Mouse (Mus musculus) CH12.LX (cell line): ENCODE measurements around the gene Pxt1. TPM values are rescaled to one million over a fixed set of nuclear protein-coding genes. Genes with fewer than 3 reads are reported as not detected.
A peak's percentile ranks its signal among the peaks of the same experiment; 100 is the strongest.

Source experiments
- DNase-seq: peaks from one replicate; pipeline ENCODE4 v3.0.0-alpha.2; 2013; ENCODE audit errors: extremely low read depth
- H3K27ac ChIP-seq: 2 replicates; pipeline ENCODE4 v1.5.1; 2012; ENCODE audit warnings: low read depth, mild to moderate bottlenecking, control low read depth, moderate library complexity; ENCODE audit not compliant: insufficient read depth
- H3K27me3 ChIP-seq: replicated peaks from 2 replicates; pipeline ENCODE3; 2012; ENCODE audit warnings: inconsistent platforms
- H3K36me3 ChIP-seq, 2 experiments: replicated peaks in 1 of 2; 2 replicates each; pipeline versions ENCODE3 to v1.6.1; 2012; ENCODE audit warnings: inconsistent platforms in 1 of 2, low read length in 1 of 2, mild to moderate bottlenecking in 1 of 2, mixed read lengths in 1 of 2, moderate library complexity in 1 of 2; ENCODE audit not compliant: control insufficient read depth in 1 of 2, insufficient read depth in 1 of 2
- H3K4me1 ChIP-seq, 2 experiments: 2 replicates each; pipeline ENCODE4 v1.6.1; 2012; ENCODE audit warnings: inconsistent platforms in 1 of 2, moderate library complexity in 1 of 2; ENCODE audit not compliant: insufficient read depth in 2 of 2, control insufficient read depth in 1 of 2
- H3K4me2 ChIP-seq: 2 replicates; pipeline ENCODE4 v1.6.1; 2012; ENCODE audit warnings: low read depth, mild to moderate bottlenecking, control low read depth; ENCODE audit not compliant: poor library complexity, insufficient read depth, severe bottlenecking
- H3K4me3 ChIP-seq, 3 experiments: fragments of 150-350 bp in 1 of 3; sonication (generic) in 1 of 3; replicated peaks in 1 of 3; 2 replicates each; pipeline versions ENCODE3 to v1.5.1; 2011 to 2012; ENCODE audit warnings: low read depth in 2 of 3, low read length in 2 of 3, mild to moderate bottlenecking in 2 of 3, moderate library complexity in 2 of 3, control low read depth in 1 of 3, improper control_type of control experiment in 1 of 3, inconsistent platforms in 1 of 3, mixed read lengths in 1 of 3; ENCODE audit not compliant: poor library complexity in 1 of 3
- H3K79me2 ChIP-seq: replicated peaks from 2 replicates; pipeline ENCODE4 v1.6.1; 2012; ENCODE audit warnings: mild to moderate bottlenecking, moderate library complexity; ENCODE audit not compliant: control insufficient read depth, poor library complexity, insufficient read depth, severe bottlenecking; ENCODE audit errors: extremely low read depth
- H3K9ac ChIP-seq: 2 replicates; pipeline ENCODE4 v1.6.1; 2012; ENCODE audit warnings: low read depth, mild to moderate bottlenecking, control low read depth, moderate library complexity; ENCODE audit not compliant: insufficient read depth
- H3K9me3 ChIP-seq: replicated peaks from 2 replicates; pipeline ENCODE3; 2012; ENCODE audit warnings: low read length, inconsistent platforms, mixed read lengths
- CTCF ChIP-seq, 2 experiments: IDR thresholded peaks in 1 of 2; conservative IDR thresholded peaks in 1 of 2; 2 replicates each; pipeline ENCODE4 v1.5.1; 2011 to 2012; ENCODE audit warnings: low read depth in 2 of 2, low read length in 2 of 2, improper control_type of control experiment in 1 of 2, inconsistent platforms in 1 of 2, mild to moderate bottlenecking in 1 of 2, moderate library complexity in 1 of 2
- E2F4 ChIP-seq: IDR thresholded peaks from 2 replicates; pipeline ENCODE4 v1.6.1; 2011; ENCODE audit warnings: low read depth, low read length, improper control_type of control experiment; ENCODE audit not compliant: insufficient replicate concordance
- HCFC1 ChIP-seq: IDR thresholded peaks from 2 replicates; pipeline ENCODE4 v1.6.1; 2012; ENCODE audit warnings: low read depth, mild to moderate bottlenecking, inconsistent platforms, low read length, improper control_type of control experiment
- JUN ChIP-seq: IDR thresholded peaks from 2 replicates; pipeline ENCODE4 v1.6.1; 2011; ENCODE audit warnings: low read depth, mild to moderate bottlenecking, low read length, improper control_type of control experiment, moderate library complexity; ENCODE audit not compliant: insufficient read depth
- MAFK ChIP-seq: IDR thresholded peaks from 2 replicates; pipeline ENCODE4 v1.6.1; 2011; ENCODE audit warnings: low read length, improper control_type of control experiment; ENCODE audit not compliant: insufficient replicate concordance
- MAZ ChIP-seq: IDR thresholded peaks from 2 replicates; pipeline ENCODE4 v1.6.1; 2012; ENCODE audit warnings: low read depth, mild to moderate bottlenecking, inconsistent platforms, low read length, improper control_type of control experiment, moderate library complexity
- PAX5 ChIP-seq: IDR thresholded peaks from 2 replicates; pipeline ENCODE4 v1.6.1; 2012; ENCODE audit warnings: low read length, inconsistent platforms, mixed read lengths
- RCOR1 ChIP-seq: conservative IDR thresholded peaks from 2 replicates; pipeline ENCODE4 v1.6.1; 2012; ENCODE audit warnings: low read depth, mild to moderate bottlenecking, inconsistent platforms, low read length, improper control_type of control experiment
- SIN3A ChIP-seq: IDR thresholded peaks from 2 replicates; pipeline ENCODE4 v1.6.1; 2012; ENCODE audit warnings: low read length, improper control_type of control experiment, inconsistent platforms
- USF1 ChIP-seq: IDR thresholded peaks from 2 replicates; pipeline ENCODE4 v1.6.1; 2014; ENCODE audit warnings: low read depth, mild to moderate bottlenecking, inconsistent platforms, low read length, improper control_type of control experiment
- dilution Hi-C: fragments of 300-500 bp; cut with MboI; formaldehyde crosslinking; loops from 2 replicates; pipeline ENCODE4 v1.14.3; 2020; ENCODE audit warnings: low sequenced_read_pairs; ENCODE audit not compliant: extremely low pct_unique_long_range_greater_than_20kb, extremely low pct_ligation_motif_present
- in situ Hi-C: fragments of 300-500 bp; cut with MboI; formaldehyde crosslinking; loops from 3 replicates; pipeline ENCODE4 v1.14.3; 2019; ENCODE audit warnings: low sequenced_read_pairs, low pct_ligation_motif_present, low pct_unique_long_range_greater_than_20kb, mixed read lengths
- polyA plus RNA-seq: library from polyadenylated mRNA; unstranded; fragments of >175 nt; gene quantifications from 2 replicates; pipeline ENCODE4 v1.2.1, GENCODE M21; 2012; ENCODE audit warnings: low read depth; ENCODE audit not compliant: insufficient read length
- total RNA-seq, 2 experiments: library from RNA; depleted of rRNA; stranded (reverse); fragments of 300-350 nt in 1 of 2; fragments of >200 nt in 1 of 2; gene quantifications; 2 replicates each; pipeline ENCODE4 v1.2.3; 2012 to 2014

Pxt1 gene
- total and polyA plus RNA-seq, 3 experiments = not detected

DNA sequence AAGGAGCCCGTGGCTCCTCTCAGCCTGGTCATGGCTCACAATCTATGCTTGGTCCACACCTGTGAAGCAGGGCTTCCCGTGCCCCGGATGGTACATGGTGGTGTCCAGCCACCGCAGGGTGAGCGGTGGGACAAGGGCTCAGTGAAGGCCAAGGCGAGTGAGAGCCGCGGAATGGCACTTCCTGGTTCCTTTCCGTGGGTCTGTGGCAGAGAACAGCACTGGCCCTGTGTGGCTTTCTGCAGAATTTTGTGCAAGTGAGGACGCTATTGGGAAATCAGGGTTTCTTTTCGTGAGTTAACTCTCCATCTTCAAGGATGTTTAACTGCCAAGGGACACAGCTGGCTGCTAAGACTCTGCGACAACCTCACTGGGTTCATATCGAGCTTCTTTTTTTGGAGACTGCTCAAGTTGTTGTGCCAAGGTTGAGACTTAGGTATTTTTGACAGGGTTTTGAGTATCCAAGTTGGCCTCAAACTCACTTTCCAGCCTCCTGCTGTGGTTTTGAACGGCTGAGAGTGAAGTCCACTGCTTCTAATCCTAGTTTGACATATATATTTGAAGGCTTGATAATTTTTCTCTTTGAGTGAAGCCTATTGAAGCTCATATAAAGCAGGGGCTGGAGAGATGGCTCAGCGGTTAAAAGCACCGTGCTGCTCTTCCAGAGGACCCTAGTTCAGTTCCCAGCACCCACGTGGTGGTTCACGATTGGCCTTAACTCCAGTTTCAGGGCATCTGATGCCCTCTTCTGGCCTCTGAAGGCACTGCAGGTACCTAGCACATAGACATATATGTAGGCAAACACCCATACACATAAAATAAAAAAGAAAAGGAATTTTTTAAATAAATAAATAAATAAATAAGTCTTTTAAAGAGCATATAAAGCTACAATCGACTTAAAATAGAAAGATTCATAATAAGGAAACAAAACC, 3.6 kb upstream of the Pxt1 start:
- Histone ChIP-seq H3K27me3 (no peaks in the 10 kb centered on the region), H3K9ac (no peak overlapping the region), H3K36me3 (no peaks in the 10 kb centered on the region), H3K27ac (no peak overlapping the region), H3K4me1 (peaks cover 7 to 19% of the 10 kb centered on the region in 2 experiments; a peak in 3 of 4 replicates)
- no peak for DNase-seq
- in situ Hi-C loops = no loop called here
- TF ChIP-seq CTCF (conservative IDR thresholded peaks at IDR 0.05 in 1 of 2, IDR thresholded peaks at IDR 0.05 in 1 of 2; ENCODE audit: low read depth in 2 of 2, low read length in 2 of 2) (peak in 1 of 2 experiments; percentile 16; a peak in 1 of 4 replicates), JUN (no peak)
- TF ChIP-seq, all 38 proteins: peak for 1
- no peaks in the 10 kb centered on the region for H3K79me2 ChIP-seq
- dilution Hi-C loops = no loop called here
- no peak overlapping the region for H3K4me3 ChIP-seq
- H3K4me2 ChIP-seq = no peak overlapping the region
- H3K9me3 ChIP-seq = peaks cover 6% of the 10 kb centered on the region

GRCm38 (mm10) chr17:28944481-28944880, 841 bp upstream of the Pxt1 start:
- Histone ChIP-seq H3K9ac (no peak overlapping the region), H3K4me1 (no peaks in the 10 kb centered on the region), H3K4me2 (no peak overlapping the region), H3K4me3 (no peak overlapping the region), H3K27ac (no peak overlapping the region), H3K36me3 (no peaks in the 10 kb centered on the region), H3K27me3 (no peaks in the 10 kb centered on the region), H3K9me3 (peaks cover 14% of the 10 kb centered on the region), H3K79me2 (no peaks in the 10 kb centered on the region)
- in situ Hi-C loops = no loop called here
- no peak for TF ChIP-seq RCOR1
- no peak for TF ChIP-seq MAZ
- no peak for TF ChIP-seq MAFK
- TF ChIP-seq SIN3A = no peak
- no peak for TF ChIP-seq E2F4
- no peak for TF ChIP-seq PAX5
- dilution Hi-C loops = no loop called here
- no peak for DNase-seq

- no peak overlapping the region for H3K4me2 ChIP-seq
- dilution Hi-C loops (no loop called here), in situ Hi-C loops (no loop called here)
- no peak overlapping the region for H3K4me3 ChIP-seq
- no peaks in the 10 kb centered on the region for H3K4me1 ChIP-seq
- DNase-seq = no peak
- H3K9me3 ChIP-seq = peaks cover 12% of the 10 kb centered on the region
- TF ChIP-seq USF1 (peak; percentile 9; the same call in 1 of the 2 replicates), HCFC1 (no peak)
- H3K36me3 ChIP-seq = no peaks in the 10 kb centered on the region
- no peaks in the 10 kb centered on the region for H3K27me3 ChIP-seq
- no peak overlapping the region for H3K27ac ChIP-seq
- no peak overlapping the region for H3K9ac ChIP-seq
- no peaks in the 10 kb centered on the region for H3K79me2 ChIP-seq
These were observed 1.5 kb downstream of the Pxt1 start for GRCm38 (mm10) chr17:28942101-28942500.
